Mouse (Mus musculus) bone marrow, adult 2 months (tissue): ENCODE data around the gene Lat2. TPM values are rescaled to one million over a fixed set of nuclear protein-coding genes. Genes with fewer than 3 reads are reported as not detected.

Experiments used
- H3K27ac ChIP-seq: fragments of 200-500 bp; 2 replicates; pipeline ENCODE4 v1.5.1; 2012; ENCODE audit warnings: low read depth, mild to moderate bottlenecking, control low read depth, inconsistent platforms, low read length; ENCODE audit not compliant: control insufficient read depth, poor library complexity, insufficient read depth
- H3K4me1 ChIP-seq: fragments of 200-500 bp; 2 replicates; pipeline ENCODE4 v1.6.1; 2011; ENCODE audit warnings: low read length; ENCODE audit not compliant: control insufficient read depth, insufficient read depth
- H3K4me3 ChIP-seq: fragments of 200-500 bp; replicated peaks from 2 replicates; pipeline ENCODE3; 2011; ENCODE audit warnings: mild to moderate bottlenecking, low read depth, low read length, control low read depth; ENCODE audit not compliant: control insufficient read depth
- CTCF ChIP-seq: fragments of 200-500 bp; IDR thresholded peaks from 2 replicates; pipeline ENCODE4 v1.5.1; 2011; ENCODE audit warnings: low read length, control low read depth; ENCODE audit not compliant: control insufficient read depth, insufficient read depth
- POLR2A ChIP-seq: fragments of 200-500 bp; IDR thresholded peaks from 2 replicates; pipeline ENCODE4 v1.6.1; 2011; ENCODE audit warnings: low read depth, mild to moderate bottlenecking, control low read depth, low read length, borderline replicate concordance; ENCODE audit not compliant: control insufficient read depth
- WGBS: fragments of 180-500 bp; shearing (Covaris S2); methylation state at CpG from one replicate; pipeline ENCODE4 v1.1.7; 2018; 5-methylcytosine and 5-hydroxymethylcytosine counted together
- polyA plus RNA-seq: library from polyadenylated mRNA; stranded (reverse); fragments of >200 nt; gene quantifications from 2 replicates; pipeline ENCODE4 v1.2.4, GENCODE M21; 2011; ENCODE audit warnings: low replicate concordance; ENCODE audit not compliant: missing spikeins, insufficient read depth, insufficient read length

The Lat2 gene
- polyA plus RNA-seq, 1 experiment: 70.2 TPM

- TF ChIP-seq POLR2A (no peak), CTCF (no peak)
- under 1% methylated on average over 23 of the region's 23 CpGs for WGBS
- Histone ChIP-seq H3K4me3 (peak overlapping the region; percentile 61), H3K27ac (0 out of 2 replicates have a peak overlapping the region, but pooled peaks have one; percentile 10), H3K4me1 (no peaks in the 10 kb centered on the region; the same call in 1 of the 2 replicates)
Measured at GRCm38 (mm10) chr5:134571730-134572507, 42.9 kb downstream of the Lat2 start.

GRCm38 (mm10) chr5:134568964-134569491 is 45.8 kb downstream of the Lat2 start:
- Histone ChIP-seq H3K4me1 (no peaks in the 10 kb centered on the region; the same call in 1 of the 2 replicates), H3K27ac (no peak overlapping the region), H3K4me3 (no peak overlapping the region)
- TF ChIP-seq POLR2A (no peak), CTCF (no peak)
- WGBS: 31% methylated on average over 8 of the region's 8 CpGs

GRCm38 (mm10) chr5:134568030-134568429 is 46.8 kb downstream of the Lat2 start:
- H3K4me1 ChIP-seq: no peaks in the 10 kb centered on the region; the same call in 1 of the 2 replicates
- TF ChIP-seq CTCF (no peak), POLR2A (no peak)
- WGBS: 85% methylated on average over 3 of the region's 3 CpGs
- H3K27ac ChIP-seq: no peak overlapping the region
- no peak overlapping the region for H3K4me3 ChIP-seq

GRCm38 (mm10) chr5:134567445-134567844 is 47.4 kb downstream of the Lat2 start:
- no peak overlapping the region for H3K27ac ChIP-seq
- H3K4me3 ChIP-seq: no peak overlapping the region
- WGBS: 79% methylated on average over 4 of the region's 4 CpGs
- no peaks in the 10 kb centered on the region; the same call in 1 of the 2 replicates for H3K4me1 ChIP-seq
- no peak for TF ChIP-seq POLR2A
- no peak for TF ChIP-seq CTCF

GRCm38 (mm10) chr5:134565696-134566095 is 49.1 kb downstream of the Lat2 start:
- Histone ChIP-seq H3K4me3 (no peak overlapping the region), H3K27ac (no peak overlapping the region), H3K4me1 (no peaks in the 10 kb centered on the region)
- WGBS: 75% methylated on average over 6 of the region's 6 CpGs
- TF ChIP-seq POLR2A (no peak), CTCF (no peak)

GRCm38 (mm10) chr5:134564272-134564671 is 50.6 kb downstream of the Lat2 start:
- TF ChIP-seq CTCF (no peak), POLR2A (no peak)
- 86% methylated on average over 2 of the region's 2 CpGs for WGBS
- no peak overlapping the region for H3K27ac ChIP-seq
- H3K4me3 ChIP-seq: no peak overlapping the region
- H3K4me1 ChIP-seq: no peaks in the 10 kb centered on the region

GRCm38 (mm10) chr5:134560450-134561171 is 54.2 kb downstream of the Lat2 start:
- no peak for TF ChIP-seq POLR2A
- TF ChIP-seq CTCF: no peak
- Histone ChIP-seq H3K4me3 (no peak overlapping the region), H3K27ac (no peak overlapping the region), H3K4me1 (no peaks in the 10 kb centered on the region; the same call in 1 of the 2 replicates)
- WGBS: 85% methylated on average over 16 of the region's 16 CpGs

GRCm38 (mm10) chr5:134560071-134560449 is 54.8 kb downstream of the Lat2 start, which contains the start of gene Syna:
Gene Syna, minus strand, starts transcription at chr5:134560171.
- H3K27ac ChIP-seq: no peak within 1 kb of the TSS
- TF ChIP-seq POLR2A: no peak
- no peak for TF ChIP-seq CTCF
- 84% methylated on average over 7 of the region's 7 CpGs for WGBS

More at GRCm38 (mm10) chr5:134560071-134560449, 54.8 kb downstream of the Lat2 start, which contains the start of gene Syna:
- Histone ChIP-seq H3K4me1 (no peaks in the 10 kb centered on the region; the same call in 1 of the 2 replicates), H3K4me3 (no peak within 1 kb of the TSS)
